Mouse (Mus musculus) liver, embryonic 14.5 days (tissue): Measurements from ENCODE around the gene Gucy2d.

ENCODE experiments used
- CTCF ChIP-seq: IDR thresholded peaks from 2 replicates; pipeline ENCODE4 v1.5.1; 2016; ENCODE audit warnings: antibody characterized with exemption, low read depth, control low read depth
- EP300 ChIP-seq: IDR thresholded peaks from 2 replicates; pipeline ENCODE4 v1.6.1; 2016; ENCODE audit warnings: antibody characterized with exemption, low read depth

DNA sequence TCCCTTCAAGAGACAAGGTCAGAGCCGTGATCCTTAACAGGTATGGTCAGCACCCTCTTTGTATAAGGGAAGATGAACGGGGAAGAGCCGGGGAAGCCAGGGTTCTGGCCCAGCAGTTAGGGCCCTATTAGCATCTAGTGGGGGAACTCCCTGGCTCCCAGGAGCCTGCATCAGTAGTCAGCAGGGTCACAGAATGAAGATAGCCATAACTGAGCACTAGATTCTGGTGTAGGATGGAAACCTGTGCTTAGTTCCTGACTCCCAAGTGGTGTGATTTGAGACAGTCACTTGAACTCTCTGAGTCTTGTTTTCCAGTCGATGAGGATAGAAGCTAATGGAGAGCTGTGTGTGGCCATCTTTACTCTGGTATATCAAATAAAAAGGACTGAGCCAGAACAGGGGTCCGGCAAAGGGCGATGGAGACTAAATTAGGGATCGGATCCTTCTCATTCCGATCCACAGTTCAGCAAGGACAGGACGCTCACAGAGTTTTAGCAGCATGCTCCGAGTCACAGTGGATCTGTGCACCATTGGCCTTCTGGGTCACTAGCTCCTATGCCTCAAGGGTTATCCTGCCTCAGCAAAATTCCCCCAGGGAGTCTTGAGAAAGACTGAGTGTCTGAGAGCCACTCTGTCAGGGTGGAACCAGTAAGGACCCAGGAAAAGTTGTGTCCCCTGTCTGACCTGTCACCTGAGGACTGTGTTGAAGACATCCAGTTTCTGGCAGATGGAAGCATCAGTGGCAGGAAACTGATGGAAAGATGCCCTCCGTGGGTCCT, 47.2 kb downstream of the Gucy2d start:
- TF ChIP-seq CTCF, result no peak
- no peak for TF ChIP-seq EP300
